Mouse (Mus musculus) testis, adult 2 months (tissue): ENCODE measurements around the gene Vcan.

Source experiments
- CTCF ChIP-seq: fragments of 200-500 bp; IDR thresholded peaks from 2 replicates; pipeline ENCODE4 v1.5.1; 2012; ENCODE audit warnings: low read depth, mild to moderate bottlenecking, inconsistent platforms, low read length, moderate library complexity; ENCODE audit not compliant: control insufficient read depth, insufficient read depth, insufficient replicate concordance
- POLR2A ChIP-seq: fragments of 200-500 bp; IDR thresholded peaks from 2 replicates; pipeline ENCODE4 v1.6.1; 2012; ENCODE audit warnings: low read depth, mild to moderate bottlenecking, inconsistent platforms, low read length, moderate library complexity; ENCODE audit not compliant: control insufficient read depth

GRCm38 (mm10) chr13:89682254-89682653, 60.1 kb downstream of the Vcan start:
- TF ChIP-seq CTCF (no peak), POLR2A (no peak)
